In genomic region chr17:31805585-31805984, GRCm38 (mm10) we compare ENCODE assay signal across 24 mouse cellular contexts. TPM values are rescaled to one million over a fixed set of nuclear protein-coding genes. Genes with fewer than 3 reads are reported as not detected.
A peak's percentile ranks its signal among the peaks of the same experiment; 100 is the strongest.
DNase-seq lines count a peak whose midpoint lies in the region; ATAC-seq lines count a peak whose summit lies in the region.
"Had no signal": no experiment of that assay in that cellular context is flagged by ENCODE, and none has a peak within 500 bp of the region (broad histone marks: within the 10 kb centered on the region; RNA-seq: fewer than 3 reads in every experiment).

No protein-coding gene starts in this region.

- no peak for DNase-seq in lung, postnatal 36 days
- DNase-seq in ES-CJ7 (ENCODE audit: low read depth, low spot score) = peak; percentile 54
- no peak for DNase-seq in embryo, embryonic 9.5 days (ENCODE audit: extremely low spot score)
- DNase-seq in ovary, postnatal 36 days (ENCODE audit: low spot score) = no peak
- DNase-seq: adrenal gland, postnatal 25 days; cerebellum, adult 11-12 months; cerebellum, adult 9-11 months; heart, adult 2 months; kidney, adult 11 months; thymus, postnatal 14 days had no signal

- no peaks in the 10 kb centered on the region for H3K36me3 ChIP-seq in lung, embryonic 16.5 days (ENCODE audit: control insufficient read depth, insufficient read depth, low read length)
- H3K36me3 ChIP-seq: heart, embryonic 12.5 days; hindbrain, embryonic 15.5 days; limb, embryonic 13.5 days; midbrain, embryonic 15.5 days; neural tube, embryonic 12.5 days had no signal

- ATAC-seq in lung, embryonic 16.5 days (ENCODE audit: low read depth) = peak; percentile 11; the same call in 1 of the 2 replicates
- 0 out of 2 replicates have a peak, but pooled peaks have one; percentile 39 for ATAC-seq in common myeloid progenitor, adult 5-6 weeks (replicated peaks; ENCODE audit: low read depth, poor library complexity, severe bottlenecking)
- ATAC-seq in megakaryocyte, adult 5-6 weeks (ENCODE audit: poor library complexity, severe bottlenecking) = peak; percentile 58
- ATAC-seq: CD4-positive, CD25-positive, alpha-beta regulatory T cell, adult 4 months; forebrain, embryonic 13.5 days; inflammation-experienced regulatory T-cells, adult 6 months; midbrain, embryonic 15.5 days; Patski had no signal

- H3K4me3 ChIP-seq in lung, embryonic 16.5 days (ENCODE audit: low read length) = no peak overlapping the region
- H3K4me3 ChIP-seq: forebrain, embryonic 13.5 days; heart, adult 2 months; heart, embryonic 12.5 days; hindbrain, embryonic 15.5 days; left cerebral cortex, adult 2 months; limb, embryonic 13.5 days; midbrain, embryonic 15.5 days; neural tube, embryonic 12.5 days had no signal

- 58% methylated on average over 4 of the region's 4 CpGs for WGBS in lung, embryonic 16.5 days

- H3K9me3 ChIP-seq in lung, embryonic 16.5 days (ENCODE audit: control insufficient read depth, low read length) = no peaks in the 10 kb centered on the region
- H3K9me3 ChIP-seq: forebrain, embryonic 13.5 days; heart, embryonic 12.5 days; hindbrain, embryonic 15.5 days; limb, embryonic 13.5 days; midbrain, embryonic 15.5 days; neural tube, embryonic 12.5 days had no signal

- H3K9ac ChIP-seq in lung, embryonic 16.5 days (ENCODE audit: low read length) = no peak overlapping the region
- H3K9ac ChIP-seq: forebrain, embryonic 13.5 days; heart, embryonic 12.5 days; hindbrain, embryonic 15.5 days; limb, embryonic 13.5 days; midbrain, embryonic 15.5 days; neural tube, embryonic 12.5 days had no signal

- no peak overlapping the region for H3K4me2 ChIP-seq in lung, embryonic 16.5 days (ENCODE audit: low read depth, low read length)
- H3K4me2 ChIP-seq: forebrain, embryonic 13.5 days; heart, embryonic 12.5 days; hindbrain, embryonic 15.5 days; limb, embryonic 13.5 days; liver, embryonic 11.5 days; midbrain, embryonic 15.5 days; neural tube, embryonic 12.5 days had no signal

- peaks cover 14% of the 10 kb centered on the region for H3K4me1 ChIP-seq in lung, embryonic 16.5 days (replicated peaks; ENCODE audit: control insufficient read depth, insufficient read depth, low read length)

- H3K27ac ChIP-seq in lung, embryonic 16.5 days (ENCODE audit: low read length) = peak overlapping the region; percentile 78
- H3K27ac ChIP-seq: heart, adult 2 months; hindbrain, embryonic 15.5 days; left cerebral cortex, adult 2 months; limb, embryonic 13.5 days; neural tube, embryonic 12.5 days had no signal

- H3K27me3 ChIP-seq in lung, embryonic 16.5 days (ENCODE audit: control insufficient read depth, insufficient read depth, low read depth, low read length) = no peaks in the 10 kb centered on the region
- H3K27me3 ChIP-seq: forebrain, embryonic 13.5 days; heart, embryonic 12.5 days; hindbrain, embryonic 15.5 days; limb, embryonic 13.5 days; midbrain, embryonic 15.5 days; neural tube, embryonic 12.5 days; Patski had no signal

RNA-seq across cellular contexts. Expression of gene Sik1, which starts 50.0 kb away (rescaled TPM):
- 32.7 and 33.0 TPM in 2 replicates for polyA plus RNA-seq in lung, embryonic 16.5 days (2015; fragmentation: Nextera tagmentation; extraction: Ambion mirVana)
- total RNA-seq in common myeloid progenitor, adult 5-6 weeks (2017) = 21.1 and 29.5 TPM in 2 replicates
- 29.9 and 37.6 TPM in 2 replicates for total RNA-seq in megakaryocyte, adult 5-6 weeks (2015)
- total RNA-seq in megakaryocyte, adult 5-6 weeks (2017) = 30.6 and 31.2 TPM in 2 replicates
